Mouse (Mus musculus): ENCODE results near the gene Phb2.

- no peak for TF ChIP-seq CTCF (IDR thresholded peaks at IDR 0.05; ENCODE audit: control insufficient read depth, insufficient read depth, insufficient replicate concordance, low read depth, low read length)
- TF ChIP-seq POLR2A (IDR thresholded peaks at IDR 0.05; ENCODE audit: control insufficient read depth, low read depth, low read length), result no peak
These were observed 24.9 kb downstream of the Phb2 start for GRCm38 (mm10) chr6:124737040-124737439.
